Mouse (Mus musculus) bone marrow, adult 2 months (tissue): ENCODE measurements around the gene Tenm4.

Experiments used
- CTCF ChIP-seq: fragments of 200-500 bp; IDR thresholded peaks from 2 replicates; pipeline ENCODE4 v1.5.1; 2011; ENCODE audit warnings: low read length, control low read depth; ENCODE audit not compliant: control insufficient read depth, insufficient read depth
- POLR2A ChIP-seq: fragments of 200-500 bp; IDR thresholded peaks from 2 replicates; pipeline ENCODE4 v1.6.1; 2011; ENCODE audit warnings: low read depth, mild to moderate bottlenecking, control low read depth, low read length, borderline replicate concordance; ENCODE audit not compliant: control insufficient read depth

DNA sequence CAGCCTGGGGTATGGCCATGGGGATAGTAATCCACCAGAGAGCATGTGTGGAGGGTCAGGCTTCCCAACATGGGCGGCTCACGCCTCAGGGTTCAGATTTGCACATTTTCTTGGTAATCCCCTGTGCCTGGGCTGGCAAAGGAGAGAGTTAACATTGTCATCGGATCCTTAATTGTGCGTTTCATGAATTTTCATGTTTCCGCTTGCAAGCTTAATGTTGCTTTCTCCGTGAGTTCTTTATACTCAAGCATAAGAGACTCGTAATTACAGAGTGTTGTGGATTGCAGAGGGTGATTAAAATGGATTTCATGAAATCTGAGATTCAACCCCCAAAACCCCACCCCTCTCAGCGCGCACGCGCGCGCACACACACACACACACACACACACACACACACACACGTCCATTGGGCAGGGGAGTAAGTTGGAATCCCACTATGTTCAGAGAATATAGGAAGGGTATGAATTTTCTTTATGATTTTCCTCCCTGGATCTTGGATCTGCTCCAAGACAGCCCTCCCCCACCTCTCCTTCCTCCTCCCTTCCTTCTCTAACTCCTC, 341.0 kb downstream of the Tenm4 start:
- TF ChIP-seq CTCF (no peak), POLR2A (no peak)
